In genomic region chr10:41978403-41979234, GRCm38 (mm10) we compare ENCODE assay signal across 25 mouse cellular contexts. TPM values are rescaled to one million over a fixed set of nuclear protein-coding genes. Genes with fewer than 3 reads are reported as not detected.
DNase-seq lines count a peak whose midpoint lies in the region; ATAC-seq and TF ChIP-seq lines count a peak whose summit lies in the region.
"Had no signal": no experiment of that assay in that cellular context is flagged by ENCODE, and none has a peak within 500 bp of the region (broad histone marks: within the 10 kb centered on the region; RNA-seq: fewer than 3 reads in every experiment).

No protein-coding gene starts in this region.

- H3K9ac ChIP-seq in forebrain, embryonic 12.5 days = no peak overlapping the region
- H3K9ac ChIP-seq: embryonic facial prominence, embryonic 12.5 days; forebrain, embryonic 15.5 days; hindbrain, embryonic 12.5 days; limb, embryonic 12.5 days; liver, embryonic 12.5 days; neural tube, embryonic 12.5 days had no signal

- no peak overlapping the region for H3K4me3 ChIP-seq in small intestine, adult 2 months (ENCODE audit: low read depth, low read length)
- no peak overlapping the region for H3K4me3 ChIP-seq in forebrain, embryonic 12.5 days (replicated peaks)
- H3K4me3 ChIP-seq: embryonic facial prominence, embryonic 12.5 days; erythroblast, embryonic 14.5 days; forebrain, embryonic 15.5 days; heart, embryonic 10.5 days; hindbrain, embryonic 12.5 days; limb, embryonic 12.5 days; liver, embryonic 12.5 days; midbrain, embryonic 10.5 days; neural tube, embryonic 12.5 days had no signal

- H3K9me3 ChIP-seq in forebrain, embryonic 12.5 days = no peaks in the 10 kb centered on the region
- H3K9me3 ChIP-seq: embryonic facial prominence, embryonic 12.5 days; forebrain, embryonic 15.5 days; heart, embryonic 10.5 days; hindbrain, embryonic 12.5 days; limb, embryonic 12.5 days; liver, embryonic 12.5 days; midbrain, embryonic 10.5 days; neural tube, embryonic 12.5 days had no signal

- H3K4me2 ChIP-seq in forebrain, embryonic 12.5 days = no peak overlapping the region
- H3K4me2 ChIP-seq: embryonic facial prominence, embryonic 12.5 days; forebrain, embryonic 15.5 days; hindbrain, embryonic 12.5 days; limb, embryonic 12.5 days; liver, embryonic 12.5 days; neural tube, embryonic 12.5 days had no signal

- no peaks in the 10 kb centered on the region for H3K27me3 ChIP-seq in small intestine, adult 2 months (ENCODE audit: control insufficient read depth, insufficient read depth, low read length)
- no peaks in the 10 kb centered on the region for H3K27me3 ChIP-seq in forebrain, embryonic 12.5 days
- H3K27me3 ChIP-seq: embryonic facial prominence, embryonic 12.5 days; forebrain, embryonic 15.5 days; hindbrain, embryonic 12.5 days; limb, embryonic 12.5 days; liver, embryonic 12.5 days; neural tube, embryonic 12.5 days had no signal

- DNase-seq in CD4-positive, CD25-positive, alpha-beta regulatory T cell, adult 2 months (ENCODE audit: low read depth, low spot score) = peak; percentile 26
- peak; percentile 74 for DNase-seq in induced T-regulatory cell, adult 2 months (ENCODE audit: low read depth)
- DNase-seq in kidney, postnatal 4 days = no peak
- DNase-seq in kidney, adult 9 months = no peak
- DNase-seq: adrenal gland, postnatal 25 days; cerebellum, adult 18-20 months; gastrocnemius, postnatal 36 days; heart, postnatal 10 days; kidney, adult 8-10 months; kidney, postnatal 36 days; layer of hippocampus, adult 9-11 months; lung, adult 2 months; thymus, adult 2 months had no signal

- TF ChIP-seq POLR2A in small intestine, adult 2 months (IDR thresholded peaks at IDR 0.05; ENCODE audit: low read depth, low read length) = no peak

- ATAC-seq in activated CD4-positive, CD25-positive, alpha-beta regulatory T cell, adult 4 months = peak; percentile 81
- no peak for ATAC-seq in forebrain, embryonic 12.5 days (ENCODE audit: low FRiP score)
- ATAC-seq: forebrain, embryonic 15.5 days; liver, embryonic 12.5 days had no signal

- H3K36me3 ChIP-seq in small intestine, adult 2 months (ENCODE audit: control insufficient read depth, insufficient read depth, low read length) = no peaks in the 10 kb centered on the region
- H3K36me3 ChIP-seq in forebrain, embryonic 12.5 days (replicated peaks) = no peaks in the 10 kb centered on the region
- H3K36me3 ChIP-seq: embryonic facial prominence, embryonic 12.5 days; forebrain, embryonic 15.5 days; heart, embryonic 10.5 days; hindbrain, embryonic 12.5 days; limb, embryonic 12.5 days; liver, embryonic 12.5 days; midbrain, embryonic 10.5 days; neural tube, embryonic 12.5 days had no signal

- 76% methylated on average over 7 of the region's 7 CpGs for WGBS in small intestine, adult 2 months
- 81% methylated on average over 7 of the region's 7 CpGs for WGBS in forebrain, embryonic 12.5 days

- peak overlapping the region; percentile 59 for H3K27ac ChIP-seq in small intestine, adult 2 months (ENCODE audit: insufficient read depth, low read depth, low read length)
- H3K27ac ChIP-seq in forebrain, embryonic 12.5 days = no peak overlapping the region
- H3K27ac ChIP-seq: embryonic facial prominence, embryonic 12.5 days; forebrain, embryonic 15.5 days; heart, embryonic 10.5 days; hindbrain, embryonic 12.5 days; limb, embryonic 12.5 days; liver, embryonic 12.5 days; midbrain, embryonic 10.5 days; neural tube, embryonic 12.5 days had no signal

- TF ChIP-seq CTCF in small intestine, adult 2 months (IDR thresholded peaks at IDR 0.05; ENCODE audit: extremely low read depth, insufficient read length, insufficient replicate concordance, low read depth, low read length) = no peak

- H3K4me1 ChIP-seq in small intestine, adult 2 months (ENCODE audit: control insufficient read depth, insufficient read depth, insufficient read length, low read length) = no peaks in the 10 kb centered on the region
- H3K4me1 ChIP-seq in forebrain, embryonic 12.5 days = peaks cover 3% of the 10 kb centered on the region; the same call in 1 of the 2 replicates
- H3K4me1 ChIP-seq: embryonic facial prominence, embryonic 12.5 days; forebrain, embryonic 15.5 days; heart, embryonic 10.5 days; hindbrain, embryonic 12.5 days; limb, embryonic 12.5 days; liver, embryonic 12.5 days; midbrain, embryonic 10.5 days; neural tube, embryonic 12.5 days had no signal

RNA-seq across cellular contexts. Expression of gene Armc2, which starts 39.6 kb away (rescaled TPM):
- under 1 TPM; 0.32 to 0.46 TPM for polyA plus RNA-seq in activated CD4-positive, CD25-positive, alpha-beta regulatory T cell, adult 4 months (2017; shearing (Covaris generic))
- polyA plus RNA-seq in small intestine, adult 2 months (2012; rRNA removed) = 0.32 and 0.60 TPM in 2 replicates
- polyA plus RNA-seq in forebrain, embryonic 12.5 days (2016; fragmentation: Nextera tagmentation; extraction: Ambion mirVana) = 3.6 and 4.6 TPM in 2 replicates
- polyA plus RNA-seq: erythroblast, embryonic 14.5 days had no signal

Comparison
In these comparisons a context has a peak if more than half of its experiments do, and no peak if none do; other contexts are left out.
1. DNase-seq: peak in CD4-positive, CD25-positive, alpha-beta regulatory T cell, adult 2 months (single experiment) and induced T-regulatory cell, adult 2 months (single experiment); none in kidney, postnatal 4 days (0 of 2) and kidney, adult 9 months (single experiment).